8 mouse cellular contexts compared by ENCODE assay signal in the genomic region with DNA sequence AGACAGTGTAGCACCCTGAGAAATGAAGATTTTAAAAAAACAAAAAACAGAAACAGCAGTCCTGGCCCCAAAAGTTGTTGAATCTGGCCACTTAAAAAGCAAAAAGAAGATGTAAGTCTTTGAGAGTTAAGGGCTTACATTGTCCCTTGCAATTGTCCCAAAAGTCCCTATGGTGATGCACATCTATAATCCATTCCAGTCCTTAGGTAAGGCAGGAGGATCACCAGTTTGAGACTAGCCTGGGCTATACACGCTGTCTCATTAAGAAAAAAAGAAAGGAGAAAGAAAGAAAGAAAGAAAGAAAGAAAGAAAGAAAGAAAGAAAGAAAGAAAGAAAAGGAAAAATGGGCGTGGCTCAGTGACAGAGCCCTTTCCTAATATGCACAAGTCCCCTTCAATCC. TPM values are rescaled to one million over a fixed set of nuclear protein-coding genes. Genes with fewer than 3 reads are reported as not detected.
DNase-seq lines count a peak whose midpoint lies in the region; ATAC-seq and TF ChIP-seq lines count a peak whose summit lies in the region.

No protein-coding gene starts in this region.

- 36% methylated on average over 2 of the region's 2 CpGs for WGBS in heart, embryonic 10.5 days
- 14% methylated on average over 2 of the region's 2 CpGs for WGBS in forebrain, postnatal 0 days
- 12% methylated on average over 2 of the region's 2 CpGs for WGBS in liver, postnatal 0 days (ENCODE audit: insufficient replicate concordance)

- H3K27me3 ChIP-seq in heart, embryonic 10.5 days (ENCODE audit: insufficient read depth, poor library complexity, severe bottlenecking) = peaks cover 54% of the 10 kb centered on the region
- H3K27me3 ChIP-seq in E14TG2a.4 (ENCODE audit: insufficient read depth, low read length) = peaks cover 20% of the 10 kb centered on the region
- H3K27me3 ChIP-seq in forebrain, postnatal 0 days (ENCODE audit: insufficient read depth, low read length) = no peaks in the 10 kb centered on the region
- no peaks in the 10 kb centered on the region for H3K27me3 ChIP-seq in liver, postnatal 0 days (ENCODE audit: insufficient read depth, low read length)

- no peaks in the 10 kb centered on the region for H3K9me3 ChIP-seq in heart, embryonic 10.5 days
- no peaks in the 10 kb centered on the region for H3K9me3 ChIP-seq in E14TG2a.4 (ENCODE audit: low read length)
- H3K9me3 ChIP-seq in forebrain, postnatal 0 days (ENCODE audit: low read length) = no peaks in the 10 kb centered on the region
- no peaks in the 10 kb centered on the region for H3K9me3 ChIP-seq in liver, postnatal 0 days (ENCODE audit: low read length)

- peak overlapping the region; percentile 57 for H3K4me2 ChIP-seq in forebrain, postnatal 0 days (ENCODE audit: low read depth)
- peak overlapping the region; percentile 81 for H3K4me2 ChIP-seq in liver, postnatal 0 days (ENCODE audit: low read depth, low read length)

- TF ChIP-seq CTCF in E14TG2a.4 (conservative IDR thresholded peaks at IDR 0.05; ENCODE audit: low read length) = no peak
- no peak for TF ChIP-seq CTCF in forebrain, postnatal 0 days (IDR thresholded peaks at IDR 0.05; ENCODE audit: low read depth)
- no peak for TF ChIP-seq CTCF in liver, postnatal 0 days (IDR thresholded peaks at IDR 0.05; ENCODE audit: low read depth)

- peak overlapping the region; percentile 62 for H3K4me3 ChIP-seq in heart, embryonic 10.5 days
- peak overlapping the region; percentile 74 for H3K4me3 ChIP-seq in E14TG2a.4 (replicated peaks; ENCODE audit: low read length)
- peak overlapping the region; percentile 37 for H3K4me3 ChIP-seq in forebrain, postnatal 0 days (ENCODE audit: low read depth, low read length)
- H3K4me3 ChIP-seq in liver, postnatal 0 days (ENCODE audit: low read depth, low read length) = peak overlapping the region; percentile 29

- TF ChIP-seq EP300 in liver, postnatal 0 days (IDR thresholded peaks at IDR 0.05; ENCODE audit: low read depth) = no peak

- H3K4me1 ChIP-seq in heart, embryonic 10.5 days = peaks cover 41% of the 10 kb centered on the region
- peaks cover 9% of the 10 kb centered on the region for H3K4me1 ChIP-seq in E14TG2a.4 (replicated peaks; ENCODE audit: low read depth, low read length)
- peaks cover 12% of the 10 kb centered on the region for H3K4me1 ChIP-seq in forebrain, postnatal 0 days (ENCODE audit: insufficient read depth)
- peaks cover 36% of the 10 kb centered on the region for H3K4me1 ChIP-seq in liver, postnatal 0 days (ENCODE audit: insufficient read depth)

- peak overlapping the region; percentile 82 for H3K27ac ChIP-seq in heart, embryonic 10.5 days
- peak overlapping the region; percentile 92 for H3K27ac ChIP-seq in forebrain, postnatal 0 days (ENCODE audit: low read depth, low read length)
- H3K27ac ChIP-seq in liver, postnatal 0 days (ENCODE audit: low read depth) = no peak overlapping the region

- no peaks in the 10 kb centered on the region for H3K36me3 ChIP-seq in heart, embryonic 10.5 days
- no peaks in the 10 kb centered on the region for H3K36me3 ChIP-seq in E14TG2a.4 (ENCODE audit: insufficient read depth, low read length)
- no peaks in the 10 kb centered on the region for H3K36me3 ChIP-seq in forebrain, postnatal 0 days (ENCODE audit: insufficient read depth)
- H3K36me3 ChIP-seq in liver, postnatal 0 days (replicated peaks; ENCODE audit: insufficient read depth, low read length) = no peaks in the 10 kb centered on the region

- ATAC-seq in forebrain, postnatal 0 days = no peak; the same call in 1 of the 2 replicates
- ATAC-seq in liver, postnatal 0 days = no peak

- H3K9ac ChIP-seq in forebrain, postnatal 0 days = peak overlapping the region; percentile 62
- H3K9ac ChIP-seq in liver, postnatal 0 days (replicated peaks) = no peak overlapping the region; the same call in 1 of the 2 replicates

- DNase-seq in heart, embryonic 10.5 days (ENCODE audit: low spot score) = no peak
- DNase-seq in heart, postnatal 4 days = no peak
- no peak for DNase-seq in forebrain, postnatal 0 days
- DNase-seq in liver, postnatal 0 days = no peak
- DNase-seq in right cerebral cortex, postnatal 10 days (ENCODE audit: low spot score in 2 of 2) = no peak
- DNase-seq in spleen, postnatal 10 days (ENCODE audit: low spot score in 2 of 2) = no peak
- no peak for DNase-seq in right cerebral cortex, adult 2 months (ENCODE audit: low spot score in 2 of 2)

RNA-seq across cellular contexts. Expression of gene Itpkb, which starts 34.4 kb away (rescaled TPM):
- 4.0 and 4.6 TPM in 2 replicates for polyA plus RNA-seq in heart, embryonic 10.5 days (2016; fragmentation: Nextera tagmentation; extraction: Ambion mirVana)
- 10 to 100 TPM; 62.2 to 67.2 TPM for total RNA-seq in heart, postnatal 4 days (2021)
- total RNA-seq in forebrain, postnatal 0 days (2014; rRNA removed) = 6.4 and 6.5 TPM in 2 replicates
- polyA plus RNA-seq in forebrain, postnatal 0 days (2015; fragmentation: Nextera tagmentation; extraction: Ambion mirVana) = 1.3 and 1.9 TPM in 2 replicates
- polyA plus RNA-seq in liver, postnatal 0 days (2015; fragmentation: Nextera tagmentation; extraction: Ambion mirVana) = 1.3 and 1.4 TPM in 2 replicates
